Mouse (Mus musculus): Measurements from ENCODE around the gene Akr1c14.
"Not testable (repeated sequence)": the region's sequence is repeated elsewhere in the genome, so short reads cannot be mapped to it uniquely, and the experiment has no call there.

The Akr1c14 gene

DNA sequence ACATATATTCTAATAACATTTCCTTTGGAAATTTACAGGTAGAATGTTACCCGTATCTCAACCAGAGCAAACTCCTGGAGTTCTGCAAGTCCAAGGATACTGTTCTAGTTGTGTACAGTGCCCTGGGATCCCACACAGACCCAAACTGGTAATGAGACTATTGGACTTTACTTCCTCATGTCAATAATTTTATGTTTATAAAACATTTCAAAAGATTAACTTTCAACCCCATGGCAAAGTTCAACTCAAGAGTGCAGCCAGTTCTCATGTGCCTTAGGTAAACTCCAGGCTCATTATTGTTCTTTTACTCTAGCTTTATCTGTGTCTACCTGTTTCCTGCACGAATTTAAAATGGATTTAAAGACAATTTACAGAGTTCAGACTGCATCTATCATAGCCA lies at the start of gene Akr1c14:
Gene Akr1c14, plus strand, starts transcription at position 293 of the 400 bp plus-strand sequence.
- DNase-seq, result no peak

DNA sequence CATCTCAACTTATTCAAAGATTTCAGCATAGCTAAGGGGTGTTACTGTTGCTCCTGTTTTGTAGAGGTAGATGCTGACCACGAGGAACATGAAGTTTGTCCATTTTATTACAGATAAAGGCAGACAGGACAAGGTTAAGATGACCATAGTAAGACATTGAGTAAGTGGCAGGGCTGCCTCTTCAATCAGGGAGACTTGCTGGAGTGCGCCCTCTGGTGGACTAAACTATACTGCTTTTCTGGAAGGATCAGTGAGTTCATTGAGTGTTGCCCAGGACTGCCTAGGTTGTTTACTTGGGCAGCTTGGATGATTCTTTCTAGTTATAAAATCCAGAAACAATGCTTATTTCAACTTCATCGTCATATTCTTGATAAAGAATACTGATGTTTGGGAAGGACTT lies 47.1 kb upstream of the Akr1c14 start:
- peak; percentile 40 for DNase-seq

DNA sequence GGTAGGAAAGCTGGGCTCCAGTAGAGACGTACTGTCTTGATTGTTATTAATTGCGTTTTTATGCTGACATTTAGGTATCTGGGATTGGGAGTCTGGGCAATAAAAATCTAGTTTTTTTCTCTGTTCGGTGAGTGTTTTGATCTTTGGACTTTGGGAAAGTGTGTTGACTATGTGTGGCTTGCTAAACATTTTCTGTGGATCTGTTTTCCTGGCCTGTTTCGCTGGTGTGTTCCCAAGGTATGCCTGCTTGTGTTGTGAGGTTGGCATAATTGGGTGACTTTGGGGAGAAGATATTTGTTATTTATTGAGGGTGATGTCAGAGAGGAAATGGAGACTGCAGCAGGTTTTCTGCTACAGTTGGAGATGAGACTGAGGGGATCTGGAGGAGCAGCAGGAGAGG lies 38.0 kb upstream of the Akr1c14 start:
- DNase-seq, result no peak

DNA sequence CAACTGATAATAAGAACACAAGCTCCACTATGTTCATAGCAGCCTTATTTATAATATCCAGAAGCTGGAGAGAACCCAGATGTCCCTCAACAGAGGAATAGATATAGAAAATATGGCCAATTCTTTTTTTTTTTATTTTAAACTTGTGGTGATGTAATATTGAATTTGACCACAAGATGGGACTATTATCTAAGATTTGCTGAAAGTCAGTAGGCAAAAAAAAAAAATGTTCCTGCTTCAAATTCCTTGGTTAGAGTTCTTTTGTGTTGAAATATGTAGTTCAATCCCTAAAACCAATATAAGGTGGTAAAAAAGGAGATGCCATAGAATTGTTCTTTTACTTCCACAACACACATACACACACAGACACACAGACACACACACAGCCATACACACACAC lies 35.0 kb upstream of the Akr1c14 start:
- no peak for DNase-seq

DNA sequence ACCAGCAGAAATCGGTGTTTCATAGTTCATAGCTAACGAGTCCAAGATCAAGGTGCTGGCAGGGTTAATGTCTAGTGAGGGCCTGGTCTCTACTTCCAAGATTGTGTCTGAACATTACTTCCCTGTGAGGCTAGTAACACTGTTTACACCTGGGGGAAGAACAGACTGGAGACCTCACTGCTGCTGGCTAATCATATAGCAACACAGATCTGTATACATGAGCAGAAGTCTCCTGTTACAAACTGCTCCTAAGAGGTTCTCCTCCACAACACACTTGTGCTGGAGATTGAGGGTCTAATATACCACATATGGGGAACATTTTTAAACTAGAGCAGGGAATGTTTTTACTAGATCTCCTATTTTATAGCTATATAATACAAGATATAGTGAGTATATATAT lies 18.9 kb upstream of the Akr1c14 start:
- no peak for DNase-seq

GRCm38 (mm10) chr13:4032512-4032911 lies 16.3 kb upstream of the Akr1c14 start:
- no peak for DNase-seq

DNA sequence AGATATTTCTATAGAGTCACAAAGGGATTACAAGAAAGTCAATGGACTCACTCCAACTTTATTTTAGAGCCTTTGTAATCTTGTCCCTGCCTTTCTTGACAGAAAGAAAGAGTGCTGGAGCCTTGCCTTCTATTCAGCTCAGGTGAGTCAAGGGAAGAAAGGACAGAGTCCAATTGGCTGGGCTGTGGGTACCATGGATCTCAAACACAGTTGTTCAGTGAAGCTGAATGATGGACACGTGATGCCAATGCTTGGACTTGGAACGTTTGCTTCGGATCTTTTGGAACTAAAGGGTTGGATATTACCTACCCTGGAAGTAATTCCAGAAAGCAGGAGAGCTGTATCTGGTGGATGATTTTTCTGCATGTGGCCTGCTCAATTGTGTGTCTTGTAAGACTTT lies 13.8 kb upstream of the Akr1c14 start:
- no peak for DNase-seq

DNA sequence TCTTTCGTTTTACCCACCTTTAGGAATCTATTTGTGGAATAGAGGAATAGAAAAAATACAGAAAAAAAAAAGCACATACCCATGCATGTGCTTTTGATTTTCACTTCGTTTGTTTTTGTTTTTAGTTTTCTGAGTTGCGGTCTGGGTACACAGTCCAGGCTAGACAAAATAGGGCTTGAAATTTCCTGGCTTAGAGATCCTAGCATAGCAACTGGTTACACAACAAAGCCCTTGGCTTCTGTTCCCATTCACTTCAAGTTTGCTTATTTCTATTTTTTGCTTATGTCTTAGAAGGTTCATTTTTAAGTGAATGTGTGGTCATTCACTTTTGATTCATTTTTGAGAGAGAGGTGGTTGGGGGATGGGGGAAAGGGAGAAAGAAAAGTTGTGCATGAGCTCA lies 2.7 kb upstream of the Akr1c14 start:
- no peak for DNase-seq

DNA sequence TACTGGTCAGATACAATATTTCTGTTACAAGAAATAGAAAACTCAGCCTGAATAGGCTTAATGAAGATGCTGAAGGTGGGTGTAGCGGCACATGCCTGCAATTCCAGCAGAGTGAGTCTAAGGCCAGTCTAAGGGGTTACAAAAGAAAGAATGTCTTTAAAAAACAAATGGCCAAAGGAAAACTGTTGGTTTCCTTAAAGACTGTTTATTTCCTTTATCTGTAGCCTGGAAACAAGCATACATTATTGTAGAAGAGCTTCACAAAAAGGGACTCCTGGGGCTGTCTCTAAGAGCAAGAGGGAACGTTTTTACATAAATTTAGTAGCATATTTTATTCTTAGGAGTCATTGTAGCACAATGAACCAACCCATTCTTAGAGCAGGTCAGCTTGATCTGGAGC lies 2.0 kb upstream of the Akr1c14 start:
- no peak for DNase-seq

DNA sequence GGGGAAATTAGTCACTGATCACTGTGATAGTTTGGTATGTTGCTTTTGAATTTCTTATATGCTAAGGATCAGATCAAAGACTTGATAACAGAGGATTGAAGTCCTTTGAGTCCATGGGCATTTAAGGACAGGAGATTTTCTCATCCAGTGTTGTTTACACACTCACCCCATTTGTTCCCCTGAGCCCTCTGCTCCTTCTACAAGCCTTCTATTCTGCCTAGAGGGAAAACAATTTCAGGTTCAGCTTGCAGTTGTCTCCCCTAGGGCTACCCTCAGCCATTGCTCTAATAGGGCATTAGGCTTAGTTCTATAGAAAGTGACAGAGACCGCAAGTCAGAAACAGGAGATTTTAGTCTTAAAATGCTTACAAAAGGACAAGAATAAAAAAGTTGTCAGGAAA lies 585 bp upstream of the Akr1c14 start:
- DNase-seq, result no peak

GRCm38 (mm10) chr13:4049655-4050054 lies 844 bp downstream of the Akr1c14 start:
- DNase-seq, result no peak

DNA sequence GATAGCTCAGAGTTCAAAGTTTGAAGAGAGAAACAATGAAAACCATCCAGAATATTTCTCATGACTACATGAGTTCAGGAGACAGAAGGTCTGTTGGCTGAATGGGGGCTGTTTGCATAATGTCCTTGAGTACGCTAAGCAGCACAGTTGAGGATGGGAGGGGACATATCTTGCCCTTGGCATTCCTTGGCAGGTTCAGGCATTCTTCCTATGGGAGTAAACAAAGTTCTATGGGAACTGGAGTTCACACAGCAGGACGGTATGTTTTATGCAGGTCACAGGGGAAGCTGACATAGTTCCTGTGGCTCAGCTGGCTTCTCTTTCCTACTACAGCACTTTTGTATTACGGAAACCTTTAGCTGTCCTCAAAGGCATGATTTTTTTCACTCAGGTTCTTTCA lies 6.6 kb downstream of the Akr1c14 start:
- no peak for DNase-seq

DNA sequence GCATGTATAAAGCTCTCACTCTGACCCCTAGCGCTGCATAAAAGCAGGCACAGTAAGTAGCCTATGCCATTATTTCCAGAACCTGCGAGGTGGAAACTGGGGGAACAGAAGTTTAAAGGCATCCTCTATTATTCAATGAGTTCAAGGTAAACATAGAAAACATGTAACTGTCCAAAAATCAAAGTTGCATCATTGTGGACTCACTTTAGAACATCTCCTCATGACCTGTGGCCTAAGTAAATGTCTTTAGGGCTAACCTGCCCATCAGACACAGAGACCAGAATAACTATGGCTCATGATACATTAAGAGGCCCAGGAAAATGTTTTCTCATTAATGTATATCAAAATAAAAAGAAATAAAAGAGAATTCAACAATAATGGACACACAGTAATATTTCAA lies 7.4 kb downstream of the Akr1c14 start:
- DNase-seq, result no peak

DNA sequence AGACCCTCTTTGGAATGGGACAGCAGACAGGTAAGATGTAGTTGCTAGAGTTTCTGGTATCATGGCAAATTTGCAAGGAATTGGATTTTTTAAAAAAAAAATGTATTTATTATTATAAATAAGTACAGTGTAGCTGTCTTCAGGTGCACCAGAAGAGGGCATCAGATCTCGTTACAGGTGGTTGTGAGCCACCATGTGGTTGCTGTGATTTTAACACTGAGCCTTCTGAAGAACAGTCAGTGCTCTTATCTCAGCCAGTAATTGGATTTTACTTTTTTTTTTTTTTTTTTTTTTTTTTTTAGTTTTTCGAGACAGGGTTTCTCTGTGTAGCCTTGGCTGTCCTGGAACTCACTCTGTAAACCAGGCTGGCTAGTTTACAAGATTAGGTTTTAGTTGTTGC lies 9.4 kb downstream of the Akr1c14 start:
- DNase-seq, result not testable (repeated sequence)

DNA sequence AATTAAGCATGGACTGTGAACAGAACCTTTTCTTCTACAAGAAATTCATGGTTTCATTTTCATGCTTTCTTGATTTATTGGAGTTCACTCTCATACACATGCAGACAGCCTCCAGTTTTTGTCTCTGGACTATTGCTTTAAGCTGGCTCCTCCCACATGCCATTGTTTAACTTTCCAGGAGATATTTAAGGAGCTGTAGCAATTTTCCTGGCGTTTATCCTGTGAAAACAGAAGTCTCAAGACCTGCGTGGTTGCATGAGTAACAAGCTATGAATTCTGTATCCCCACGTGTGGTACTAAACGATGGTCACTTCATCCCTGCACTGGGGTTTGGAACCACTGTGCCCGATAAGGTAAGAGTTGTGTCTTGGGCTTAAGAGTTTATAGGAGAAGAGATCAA lies 10.6 kb downstream of the Akr1c14 start:
- no peak for DNase-seq

DNA sequence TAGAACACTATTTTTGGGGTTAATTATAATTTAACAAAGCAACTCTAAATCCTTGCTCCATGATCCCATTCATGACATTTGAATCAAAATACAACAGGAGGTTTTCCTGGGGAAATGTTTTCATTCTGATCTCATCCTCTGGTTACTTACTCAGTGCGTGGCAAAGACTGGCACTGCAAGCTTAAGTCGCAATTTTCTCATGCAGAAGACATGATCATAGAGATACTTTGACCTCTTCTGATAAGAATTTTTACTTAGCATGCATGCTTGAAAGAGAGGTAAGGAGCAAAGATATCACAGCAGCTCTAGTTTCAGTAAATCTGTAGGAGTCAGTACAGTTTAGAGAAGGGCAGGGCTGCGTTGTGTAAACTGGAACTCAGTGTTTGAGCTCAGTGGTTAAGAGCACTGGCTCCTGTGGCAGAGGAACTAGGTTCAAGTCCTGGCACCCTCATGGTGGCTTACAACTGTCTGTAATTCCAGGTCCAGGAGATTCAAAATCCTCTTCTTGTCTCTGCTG lies 11.5 kb downstream of the Akr1c14 start:
- DNase-seq, result no peak

GRCm38 (mm10) chr13:4076517-4077435 lies 28.0 kb downstream of the Akr1c14 start:
- no peak for DNase-seq

DNA sequence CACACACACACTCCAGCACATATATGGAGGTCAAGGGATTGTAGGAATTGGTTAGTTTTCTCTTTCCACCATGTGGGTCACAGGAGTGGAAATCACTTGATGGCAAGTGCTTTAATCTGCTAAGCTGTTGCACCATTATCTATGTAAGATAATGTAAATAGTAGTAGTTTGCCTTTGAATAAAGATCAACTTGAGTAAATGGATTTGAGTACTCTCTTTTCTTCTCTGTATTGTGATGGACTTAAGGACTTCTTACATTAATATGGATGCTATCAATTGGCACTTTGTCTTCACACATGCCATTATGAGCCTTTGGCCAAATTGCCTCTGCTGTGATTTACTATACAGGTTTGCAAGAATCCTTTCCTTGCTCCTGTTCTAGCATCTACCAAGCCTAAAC lies 31.1 kb downstream of the Akr1c14 start:
- DNase-seq, result no peak

- no peak for DNase-seq
Measured at GRCm38 (mm10) chr13:4101691-4102090, 52.9 kb downstream of the Akr1c14 start.

- no peak for DNase-seq
Measured at GRCm38 (mm10) chr13:4102721-4103120, 53.9 kb downstream of the Akr1c14 start.

DNA sequence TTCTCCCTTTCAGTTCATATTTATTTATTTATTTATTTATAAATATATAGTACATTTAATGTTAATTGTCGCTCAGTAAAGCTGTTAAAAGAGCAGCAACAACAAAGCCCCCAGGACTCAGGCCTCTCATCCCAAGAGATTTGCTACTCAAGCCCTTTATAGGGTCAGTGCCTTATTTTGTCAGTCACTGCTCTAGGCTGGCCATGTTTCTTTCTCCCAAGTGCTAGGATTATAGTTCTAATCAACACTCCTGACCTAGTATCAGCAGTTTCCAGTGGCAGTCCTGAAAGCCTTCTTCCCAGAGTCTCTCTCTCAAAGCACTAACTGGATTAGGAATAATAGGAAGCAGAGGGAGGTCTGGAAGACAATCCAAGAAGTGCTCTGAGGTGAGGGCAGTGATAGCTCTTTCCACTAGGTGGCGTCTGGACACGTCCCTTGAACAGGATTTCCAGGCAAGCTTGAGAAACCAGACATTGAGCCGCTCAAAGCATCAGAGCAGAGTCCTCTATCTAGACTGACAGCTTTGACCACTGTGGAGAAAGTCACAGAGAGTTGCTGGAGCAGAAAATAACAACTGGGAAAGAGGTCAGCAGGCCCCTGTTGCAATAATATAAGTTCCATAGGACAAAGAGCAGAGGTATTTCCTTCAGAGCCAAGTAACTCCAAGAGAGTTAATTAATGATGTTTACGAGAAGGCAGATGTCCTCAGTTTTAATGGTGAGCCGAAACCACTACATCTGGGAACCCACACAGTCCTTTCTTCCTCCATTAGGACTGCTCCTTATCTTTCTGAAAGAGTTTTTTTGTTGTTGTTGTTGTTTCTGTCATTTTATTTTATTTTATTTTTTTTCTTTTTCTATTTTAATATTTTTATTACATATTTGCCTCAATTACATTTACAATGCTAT lies 61.7 kb downstream of the Akr1c14 start:
- DNase-seq, result peak; percentile 42

GRCm38 (mm10) chr13:4119181-4119904 lies 70.5 kb downstream of the Akr1c14 start:
- DNase-seq, result no peak

GRCm38 (mm10) chr13:4123146-4123545 lies 74.3 kb downstream of the Akr1c14 start:
- no peak for DNase-seq
